Mouse (Mus musculus) lung, postnatal 0 days (tissue): ENCODE measurements around the gene Mxd4.

Experiments used
- CTCF ChIP-seq: IDR thresholded peaks from 2 replicates; pipeline ENCODE4 v1.5.1; 2016; ENCODE audit warnings: antibody characterized with exemption, mild to moderate bottlenecking
- EP300 ChIP-seq: IDR thresholded peaks from 2 replicates; pipeline ENCODE4 v1.6.1; 2016; ENCODE audit warnings: antibody characterized with exemption, mild to moderate bottlenecking, control low read depth

GRCm38 (mm10) chr5:34174021-34174420 lies 13.5 kb downstream of the Mxd4 start:
- no peak for TF ChIP-seq CTCF
- TF ChIP-seq EP300: no peak
